Mouse (Mus musculus) liver, postnatal 0 days (tissue): Measurements from ENCODE around the gene Foxo4. TPM values are rescaled to one million over a fixed set of nuclear protein-coding genes. Genes with fewer than 3 reads are reported as not detected.

ENCODE experiments used
- ATAC-seq: fragments of 200-750 bp; cut with Nextera tagmentation; 2 replicates; pipeline ENCODE4 v1.8.0; 2017; ENCODE audit warnings: mild to moderate bottlenecking, moderate library complexity
- DNase-seq: peaks from one replicate; pipeline ENCODE4 v3.0.0-alpha.2; 2016
- H3K27ac ChIP-seq: fragments of 300-500 bp; sonication (generic); 2 replicates; pipeline ENCODE4 v1.5.1; 2014; ENCODE audit warnings: antibody characterized with exemption, moderate library complexity, mild to moderate bottlenecking, low read depth
- H3K27me3 ChIP-seq: fragments of 300-500 bp; sonication (generic); 2 replicates; pipeline ENCODE4 v1.6.1; 2014; ENCODE audit warnings: low read length, control low read depth, mixed read lengths; ENCODE audit not compliant: insufficient read depth
- H3K36me3 ChIP-seq: fragments of 300-500 bp; sonication (generic); replicated peaks from 2 replicates; pipeline ENCODE4 v1.6.1; 2014; ENCODE audit warnings: mild to moderate bottlenecking, control low read depth, low read length, moderate library complexity, mixed read lengths; ENCODE audit not compliant: insufficient read depth
- H3K4me1 ChIP-seq: fragments of 300-500 bp; sonication (generic); 2 replicates; pipeline ENCODE4 v1.6.1; 2014; ENCODE audit warnings: antibody characterized with exemption, mild to moderate bottlenecking, control low read depth; ENCODE audit not compliant: insufficient read depth
- H3K4me2 ChIP-seq: fragments of 300-500 bp; sonication (generic); 2 replicates; pipeline ENCODE4 v1.6.1; 2014; ENCODE audit warnings: low read depth, mild to moderate bottlenecking, low read length, moderate library complexity, mixed read lengths
- H3K4me3 ChIP-seq: fragments of 300-500 bp; sonication (generic); 2 replicates; pipeline ENCODE4 v1.5.1; 2014; ENCODE audit warnings: low read depth, low read length
- H3K9ac ChIP-seq: fragments of 300-500 bp; sonication (generic); replicated peaks from 2 replicates; pipeline ENCODE4 v1.6.1; 2014; ENCODE audit warnings: mild to moderate bottlenecking, moderate library complexity
- H3K9me3 ChIP-seq: fragments of 300-500 bp; sonication (generic); 2 replicates; pipeline ENCODE4 v1.6.1; 2016; ENCODE audit warnings: mild to moderate bottlenecking, control low read depth, low read length, mixed read lengths
- CTCF ChIP-seq: sonication (generic); IDR thresholded peaks from 2 replicates; pipeline ENCODE4 v1.5.1; 2016; ENCODE audit warnings: antibody characterized with exemption, low read depth
- EP300 ChIP-seq: IDR thresholded peaks from 2 replicates; pipeline ENCODE4 v1.6.1; 2016; ENCODE audit warnings: antibody characterized with exemption, low read depth, mild to moderate bottlenecking
- WGBS: fragments of 180-500 bp; shearing (Covaris S2); extraction: QIAGEN DNeasy Blood & Tissue Kit; methylation state at CpG from one replicate; pipeline ENCODE4 v1.1.7; 2014; ENCODE audit not compliant: insufficient replicate concordance; 5-methylcytosine and 5-hydroxymethylcytosine counted together
- polyA plus RNA-seq: library from polyadenylated mRNA; unstranded; fragments of >200 nt; fragmentation: Nextera tagmentation; extraction: Ambion mirVana; gene quantifications from 2 replicates; pipeline ENCODE4 v1.2.1, GENCODE M21; 2015

The Foxo4 gene
- polyA plus RNA-seq, 1 experiment from 2014 or later: 1.00 TPM

- TF ChIP-seq CTCF (no peak), EP300 (no peak)
- Histone ChIP-seq H3K27me3 (peaks cover 9% of the 10 kb centered on the region; the same call in 1 of the 2 replicates), H3K36me3 (no peaks in the 10 kb centered on the region), H3K4me1 (no peaks in the 10 kb centered on the region), H3K9ac (no peak overlapping the region), H3K27ac (no peak overlapping the region), H3K9me3 (no peaks in the 10 kb centered on the region), H3K4me3 (no peak overlapping the region), H3K4me2 (no peak overlapping the region)
- no peak for ATAC-seq
- 70% methylated on average over 2 of the region's 2 CpGs for WGBS
- no peak for DNase-seq
These were observed 50.3 kb downstream of the Foxo4 start for GRCm38 (mm10) chrX:101304646-101305045.

GRCm38 (mm10) chrX:101309299-101309698 lies 55.0 kb downstream of the Foxo4 start:
- no peak for TF ChIP-seq EP300
- TF ChIP-seq CTCF: no peak
- Histone ChIP-seq H3K27me3 (peaks cover 6% of the 10 kb centered on the region), H3K4me2 (no peak overlapping the region), H3K9ac (no peak overlapping the region), H3K9me3 (no peaks in the 10 kb centered on the region), H3K27ac (no peak overlapping the region), H3K4me1 (no peaks in the 10 kb centered on the region), H3K36me3 (no peaks in the 10 kb centered on the region), H3K4me3 (no peak overlapping the region)
- DNase-seq: no peak
- no peak for ATAC-seq
- WGBS: 89% methylated on average over 5 of the region's 5 CpGs

Other genes starting within 250 kb of the Foxo4 start
- gene Tex11, start 194.9 kb upstream of the Foxo4 start, polyA plus RNA-seq: 0.06 TPM in 1 of 2 replicates, not detected in the other
- 0.13 and 0.28 TPM in 2 replicates for gene Slc7a3, start 168.5 kb upstream of the Foxo4 start, polyA plus RNA-seq
- 17.6 and 17.9 TPM in 2 replicates for gene Snx12, start 32.0 kb upstream of the Foxo4 start, polyA plus RNA-seq
- not detected in 2 replicates for gene Gm614, start 9.5 kb downstream of the Foxo4 start, polyA plus RNA-seq
- gene Il2rg, start 13.7 kb downstream of the Foxo4 start, polyA plus RNA-seq: 7.7 and 8.0 TPM in 2 replicates
- gene Gm20489, start 14.5 kb downstream of the Foxo4 start, polyA plus RNA-seq: not detected in 2 replicates
- 10.2 and 14.3 TPM in 2 replicates for gene Med12, start 19.5 kb downstream of the Foxo4 start, polyA plus RNA-seq
- gene Nlgn3, start 44.6 kb downstream of the Foxo4 start, polyA plus RNA-seq: 0.05 and 0.06 TPM in 2 replicates
- gene Gjb1, start 121.8 kb downstream of the Foxo4 start, polyA plus RNA-seq: 420 and 460 TPM in 2 replicates
- 4.0 and 5.3 TPM in 2 replicates for gene Zmym3, start 166.3 kb downstream of the Foxo4 start, polyA plus RNA-seq
- 59.7 and 61.7 TPM in 2 replicates for gene Nono, start 174.8 kb downstream of the Foxo4 start, polyA plus RNA-seq
- 0.45 and 4.6 TPM in 2 replicates for gene Itgb1bp2, start 194.6 kb downstream of the Foxo4 start, polyA plus RNA-seq